Mouse (Mus musculus): ENCODE measurements around the gene D6Wsu163e. TPM values are rescaled to one million over a fixed set of nuclear protein-coding genes. Genes with fewer than 3 reads are reported as not detected.

D6Wsu163e gene
- total RNA-seq, 2 experiments from 2014 or later: 40.0 to 44.8 TPM

GRCm38 (mm10) chr6:126995494-126995893, 55.7 kb downstream of the D6Wsu163e start:
- DNase-seq (ENCODE audit: extremely low spot score in 1 of 2, low spot score in 2 of 2): no peak
- intact Hi-C loops (cut with DNase I): no loop called here

DNA sequence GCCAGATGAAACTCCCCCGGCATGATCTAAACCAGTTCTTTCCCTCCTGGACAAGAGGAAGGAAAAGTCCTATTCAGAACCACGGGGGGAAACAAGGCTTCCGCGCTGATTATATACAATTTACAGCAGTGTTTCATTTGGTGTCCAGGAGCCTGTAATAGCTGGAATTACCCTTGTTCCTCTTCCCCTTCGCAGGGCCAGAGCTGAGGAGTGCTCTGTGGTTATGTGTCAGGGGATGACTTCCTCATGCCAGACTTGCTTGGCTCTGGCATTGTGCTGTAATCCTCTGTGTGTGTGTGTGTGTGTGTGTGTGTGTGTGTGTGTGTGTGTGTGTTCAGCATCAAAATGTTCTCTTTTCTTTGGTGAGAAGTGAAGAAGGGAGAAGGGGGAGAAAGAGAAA, 56.6 kb downstream of the D6Wsu163e start:
- intact Hi-C loops (cut with DNase I): no loop called here
- DNase-seq (ENCODE audit: extremely low spot score in 1 of 2, low spot score in 2 of 2): no peak

DNA sequence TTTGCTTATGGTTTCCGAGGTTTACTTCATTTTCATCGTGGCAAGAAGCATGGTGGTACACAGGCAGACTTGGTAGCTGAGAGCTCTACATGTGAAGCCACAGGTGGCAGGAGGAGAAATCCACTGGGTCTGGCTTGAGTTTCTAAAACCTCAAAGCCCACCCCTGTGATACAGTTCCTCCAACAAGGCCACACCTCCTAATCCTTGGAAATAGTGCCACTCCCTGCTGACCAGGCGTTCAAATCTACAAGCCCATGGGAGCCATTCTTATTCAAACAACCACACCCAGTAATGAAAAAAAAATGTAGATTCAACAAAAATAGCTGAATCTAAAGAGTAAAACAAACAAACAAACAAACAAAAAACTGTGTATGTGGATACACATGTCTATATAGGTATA, 65.9 kb downstream of the D6Wsu163e start:
- intact Hi-C loops (cut with DNase I): no loop called here
- no peak for DNase-seq (ENCODE audit: extremely low spot score in 1 of 2, low spot score in 2 of 2)

DNA sequence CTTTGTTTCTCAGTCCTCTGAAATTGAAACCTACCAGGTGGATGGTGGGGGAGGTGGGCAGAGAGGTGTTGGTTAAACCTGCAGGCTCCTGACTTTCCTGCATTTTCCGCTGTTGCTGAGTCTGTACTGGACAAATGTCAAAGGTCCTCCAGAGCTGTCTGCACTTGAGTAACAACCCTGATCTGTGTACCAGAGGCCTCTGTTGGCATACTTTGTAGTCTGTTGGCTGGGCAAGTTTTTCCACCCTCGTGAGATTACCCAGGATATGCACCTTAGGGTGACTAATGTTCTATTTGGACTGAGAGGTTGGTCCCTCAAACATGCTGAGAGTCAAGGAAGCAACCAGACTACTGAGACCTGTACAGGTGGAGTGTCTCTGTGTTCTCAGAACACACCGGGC, 66.8 kb downstream of the D6Wsu163e start:
- intact Hi-C loops (cut with DNase I): no loop called here
- no peak for DNase-seq (ENCODE audit: extremely low spot score in 1 of 2, low spot score in 2 of 2)

DNA sequence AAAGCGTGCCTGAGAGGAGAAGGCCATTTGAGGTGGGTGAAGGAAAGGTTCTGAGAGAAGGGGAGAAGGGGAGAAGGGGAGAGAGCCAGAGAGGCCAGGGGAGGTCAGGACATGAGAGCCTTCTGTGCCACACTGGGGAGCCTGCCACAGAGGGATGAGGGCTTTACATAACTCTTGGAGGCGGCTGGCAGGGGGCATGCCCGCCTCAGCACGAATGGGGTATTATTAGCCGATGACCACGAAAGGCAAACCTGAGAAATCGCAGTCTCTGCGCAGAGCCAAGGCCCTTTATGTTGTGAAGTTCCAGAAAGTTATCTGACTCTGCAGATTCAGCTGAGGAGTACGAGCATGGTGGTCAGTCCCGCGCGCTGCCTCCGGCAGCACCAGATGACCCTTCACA, 70.3 kb downstream of the D6Wsu163e start:
- no peak for DNase-seq (ENCODE audit: extremely low spot score in 1 of 2, low spot score in 2 of 2)
- intact Hi-C loops (cut with DNase I): no loop called here

- intact Hi-C loops (cut with DNase I): no loop called here
- no peak for DNase-seq (ENCODE audit: extremely low spot score in 1 of 2, low spot score in 2 of 2)
Measured at GRCm38 (mm10) chr6:127011947-127012535, 72.3 kb downstream of the D6Wsu163e start.

DNA sequence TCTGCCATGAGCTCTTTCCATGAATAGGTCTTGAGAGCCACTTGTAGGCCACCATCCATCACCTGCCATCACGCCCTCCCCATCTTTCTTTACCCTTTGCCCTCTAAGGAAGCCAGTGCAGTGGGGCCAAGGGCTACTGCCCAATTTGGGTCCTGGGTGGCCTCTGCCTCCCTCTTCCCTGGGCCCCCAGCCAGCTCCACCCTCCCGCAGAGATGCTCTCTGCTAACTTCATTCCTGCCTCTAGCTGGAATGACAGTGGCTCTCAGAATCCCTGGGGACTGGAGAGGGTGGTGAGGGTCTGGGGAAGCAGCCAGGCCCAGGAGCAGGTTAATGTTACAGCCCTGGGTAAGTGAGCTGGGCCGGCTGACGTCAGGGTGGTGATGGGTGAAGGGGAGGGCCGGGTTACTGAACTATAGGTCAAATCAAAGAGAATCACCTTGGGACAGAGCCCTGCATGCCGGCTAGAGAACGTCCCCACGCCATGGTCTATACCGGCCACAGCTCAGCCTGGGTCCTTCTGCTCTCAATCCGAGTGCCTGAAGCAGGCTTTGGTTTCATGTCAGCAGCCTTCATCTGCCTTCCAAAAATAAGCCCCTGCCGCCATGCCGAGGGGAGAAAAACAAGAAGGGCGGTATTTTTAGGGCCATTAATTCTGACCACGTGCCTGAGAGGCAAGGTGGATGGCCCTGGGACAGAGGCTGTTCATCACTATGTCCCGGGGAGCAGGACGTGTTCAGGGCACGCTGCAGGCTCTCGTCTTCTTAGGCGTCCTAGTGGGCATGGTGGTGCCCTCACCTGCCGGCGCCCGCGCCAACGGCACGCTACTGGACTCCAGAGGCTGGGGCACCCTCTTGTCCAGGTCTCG, 75.4 kb downstream of the D6Wsu163e start, which contains the start of gene Fgf6:
Fgf6 (plus strand) TSS at position 681 of the 865 bp plus-strand sequence.
- DNase-seq (ENCODE audit: extremely low spot score in 1 of 2, low spot score in 2 of 2): no peak
- intact Hi-C loops (cut with DNase I): no loop called here

DNA sequence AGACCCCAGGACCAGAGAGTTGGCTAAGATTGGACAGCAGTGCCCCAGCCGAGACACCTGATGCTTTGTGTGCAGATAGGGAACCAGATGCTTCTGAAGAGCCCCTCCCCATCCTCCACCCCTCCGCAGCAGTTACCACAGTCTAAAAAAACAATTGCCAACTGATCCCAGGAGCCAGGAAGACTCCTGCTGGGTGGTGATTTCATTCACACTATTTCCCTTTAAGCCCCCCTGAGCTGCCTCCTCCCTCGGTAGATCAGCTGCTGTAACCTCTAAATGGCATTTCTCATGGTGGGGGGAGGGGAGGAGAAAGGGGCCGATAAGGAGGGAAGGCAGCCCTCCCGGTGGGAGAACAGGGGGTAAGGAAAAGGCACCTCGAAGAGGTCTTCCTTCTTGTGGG, 79.5 kb downstream of the D6Wsu163e start:
- intact Hi-C loops (cut with DNase I): no loop called here
- no peak for DNase-seq (ENCODE audit: extremely low spot score in 1 of 2, low spot score in 2 of 2)

DNA sequence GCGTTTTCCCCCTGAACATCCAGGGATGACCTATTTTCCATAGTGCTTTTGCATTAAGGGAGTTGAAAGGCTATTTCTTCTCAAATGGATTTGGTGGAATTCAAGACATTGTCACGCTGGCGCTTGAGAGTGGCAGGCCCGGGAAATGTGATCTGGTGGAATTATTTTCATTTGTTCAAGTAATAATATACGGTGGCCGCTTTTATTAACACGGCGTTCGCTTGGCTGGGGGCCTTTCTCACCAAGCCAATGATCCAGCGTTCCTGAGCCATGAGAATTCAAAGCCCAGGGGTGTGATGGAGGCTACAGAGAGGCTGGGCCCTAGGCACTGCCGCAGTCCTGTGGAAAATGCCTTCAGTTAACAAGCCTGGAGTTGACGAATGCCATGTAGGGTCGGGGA, 80.7 kb downstream of the D6Wsu163e start:
- intact Hi-C loops (cut with DNase I): no loop called here
- DNase-seq (ENCODE audit: extremely low spot score in 1 of 2, low spot score in 2 of 2): no peak

DNA sequence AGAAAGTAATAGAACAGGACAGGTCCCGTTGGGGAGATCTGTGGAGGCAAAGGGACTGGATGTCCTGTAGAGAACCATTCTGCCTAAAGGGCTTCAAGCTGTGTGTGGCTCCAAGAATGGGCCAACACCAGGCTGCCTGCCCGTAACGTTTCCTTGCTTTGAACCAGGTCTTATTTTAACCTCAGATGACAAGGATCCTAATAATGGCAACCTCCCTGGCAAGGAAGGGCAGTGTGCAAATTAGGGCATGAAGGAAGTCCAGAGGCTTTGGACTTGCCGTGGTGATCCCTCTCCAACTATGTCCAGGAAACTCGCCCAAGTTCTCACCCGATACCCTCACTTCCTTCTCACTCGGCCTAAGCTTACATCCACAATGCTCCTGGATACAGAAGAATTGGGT, 85.1 kb downstream of the D6Wsu163e start:
- intact Hi-C loops (cut with DNase I): no loop called here
- DNase-seq (ENCODE audit: extremely low spot score in 1 of 2, low spot score in 2 of 2): no peak

Other genes with a start within 250 kb of the D6Wsu163e start
- gene Kcna6, start 199.3 kb upstream of the D6Wsu163e start, total RNA-seq (2021): 10 to 100 TPM; 78.2 to 82.1 TPM
- 100 to 1,000 TPM; 153 to 159 TPM for gene Ndufa9, start 90.8 kb upstream of the D6Wsu163e start, total RNA-seq (2021)
- under 1 TPM; 0.30 to 0.54 TPM for gene Akap3, start 86.9 kb upstream of the D6Wsu163e start, total RNA-seq (2021)
- gene Dyrk4, start 18.1 kb upstream of the D6Wsu163e start, total RNA-seq (2021): under 1 TPM in 1 of 2 experiments, not detected in 1; 0.15 TPM
- gene Rad51ap1, start 375 bp upstream of the D6Wsu163e start, total RNA-seq (2021): 1 to 10 TPM; 4.1 to 4.9 TPM
- not detected for gene Fgf6, start 75.6 kb downstream of the D6Wsu163e start, total RNA-seq (2021)
- gene Fgf23, start 132.9 kb downstream of the D6Wsu163e start, total RNA-seq (2021): under 1 TPM; 0.36 to 0.51 TPM
- gene Tigar, start 169.6 kb downstream of the D6Wsu163e start, total RNA-seq (2021): 10 to 100 TPM; 20.7 to 24.1 TPM
- gene Ccnd2, start 212.2 kb downstream of the D6Wsu163e start, total RNA-seq (2021): 100 to 1,000 TPM; 104 to 130 TPM

Data from left cerebral cortex, postnatal 10 days (tissue).